Mouse (Mus musculus): Measurements from ENCODE around the gene Mrpl14.

- peak; percentile 89 for TF ChIP-seq CTCF (conservative IDR thresholded peaks at IDR 0.05; ENCODE audit: insufficient read depth, insufficient read length, low read depth, low read length)
- TF ChIP-seq POLR2A (IDR thresholded peaks at IDR 0.05; ENCODE audit: low read depth, low read length), result no peak
Observed at GRCm38 (mm10) chr17:45731172-45731864, 45.2 kb downstream of the Mrpl14 start.

Data from kidney, adult 2 months (tissue).